Mouse (Mus musculus): Measurements from ENCODE around the gene Tcea3. TPM values are rescaled to one million over a fixed set of nuclear protein-coding genes. Genes with fewer than 3 reads are reported as not detected.

The Tcea3 gene
- 26.8 and 29.1 TPM in 2 replicates for polyA plus RNA-seq (2015; fragmentation: Nextera tagmentation; extraction: Ambion mirVana)

GRCm38 (mm10) chr4:136247729-136248463, at the start of gene Tcea3:
TSS of gene Tcea3 (plus strand) at chr4:136247729.
- ATAC-seq (peak; percentile 36), DNase-seq (ENCODE audit: low spot score) (peak; percentile 47)
- Histone ChIP-seq H3K9ac (replicated peaks; ENCODE audit: low read depth) (peak within 1 kb of the TSS; percentile 26; the same call in 1 of the 2 replicates), H3K4me1 (ENCODE audit: insufficient read depth, low read depth, low read length) (peaks cover 25% of the 10 kb centered on the region), H3K4me2 (replicated peaks; ENCODE audit: low read depth, low read length) (peak within 1 kb of the TSS; percentile 95), H3K9me3 (ENCODE audit: low read length) (no peaks in the 10 kb centered on the region), H3K27ac (ENCODE audit: low read length) (0 out of 2 replicates have a peak within 1 kb of the TSS, but pooled peaks have one; percentile 20), H3K27me3 (replicated peaks; ENCODE audit: insufficient read depth, low read length) (peaks cover 8% of the 10 kb centered on the region; the same call in 1 of the 2 replicates), H3K4me3 (ENCODE audit: low read depth, low read length) (peak within 1 kb of the TSS; percentile 50), H3K36me3 (ENCODE audit: insufficient read depth, low read length) (no peaks in the 10 kb centered on the region)
- TF ChIP-seq EP300 (IDR thresholded peaks at IDR 0.05) (no peak), CTCF (IDR thresholded peaks at IDR 0.05) (no peak)
- WGBS = under 1% methylated on average over 44 of the region's 46 CpGs

- Histone ChIP-seq H3K27ac (ENCODE audit: low read length) (no peak overlapping the region), H3K36me3 (ENCODE audit: insufficient read depth, low read length) (no peaks in the 10 kb centered on the region), H3K4me3 (ENCODE audit: low read depth, low read length) (no peak overlapping the region), H3K4me1 (ENCODE audit: insufficient read depth, low read depth, low read length) (no peaks in the 10 kb centered on the region), H3K4me2 (replicated peaks; ENCODE audit: low read depth, low read length) (no peak overlapping the region), H3K9me3 (ENCODE audit: low read length) (no peaks in the 10 kb centered on the region), H3K9ac (replicated peaks; ENCODE audit: low read depth) (no peak overlapping the region), H3K27me3 (replicated peaks; ENCODE audit: insufficient read depth, low read length) (no peaks in the 10 kb centered on the region)
- WGBS = 78% methylated on average over 7 of the region's 7 CpGs
- ATAC-seq = no peak
- no peak for TF ChIP-seq EP300 (IDR thresholded peaks at IDR 0.05)
- no peak for TF ChIP-seq CTCF (IDR thresholded peaks at IDR 0.05)
- DNase-seq (ENCODE audit: low spot score) = no peak
Measured at GRCm38 (mm10) chr4:136198846-136199245, 48.7 kb upstream of the Tcea3 start.

GRCm38 (mm10) chr4:136199562-136200292, 47.8 kb upstream of the Tcea3 start:
- Histone ChIP-seq H3K36me3 (ENCODE audit: insufficient read depth, low read length) (no peaks in the 10 kb centered on the region), H3K4me2 (replicated peaks; ENCODE audit: low read depth, low read length) (no peak overlapping the region), H3K4me1 (ENCODE audit: insufficient read depth, low read depth, low read length) (no peaks in the 10 kb centered on the region), H3K9ac (replicated peaks; ENCODE audit: low read depth) (no peak overlapping the region), H3K27ac (ENCODE audit: low read length) (no peak overlapping the region), H3K27me3 (replicated peaks; ENCODE audit: insufficient read depth, low read length) (no peaks in the 10 kb centered on the region), H3K9me3 (ENCODE audit: low read length) (no peaks in the 10 kb centered on the region), H3K4me3 (ENCODE audit: low read depth, low read length) (no peak overlapping the region)
- 28% methylated on average over 9 of the region's 9 CpGs for WGBS
- DNase-seq (ENCODE audit: low spot score) (peak; percentile 90), ATAC-seq (peak; percentile 16; the same call in 1 of the 2 replicates)
- TF ChIP-seq EP300 (IDR thresholded peaks at IDR 0.05) (no peak), CTCF (IDR thresholded peaks at IDR 0.05) (peak; percentile 94)

GRCm38 (mm10) chr4:136202509-136202908, 45.0 kb upstream of the Tcea3 start:
- Histone ChIP-seq H3K27me3 (replicated peaks; ENCODE audit: insufficient read depth, low read length) (no peaks in the 10 kb centered on the region), H3K9me3 (ENCODE audit: low read length) (no peaks in the 10 kb centered on the region), H3K9ac (replicated peaks; ENCODE audit: low read depth) (no peak overlapping the region), H3K4me2 (replicated peaks; ENCODE audit: low read depth, low read length) (no peak overlapping the region), H3K27ac (ENCODE audit: low read length) (no peak overlapping the region), H3K4me1 (ENCODE audit: insufficient read depth, low read depth, low read length) (no peaks in the 10 kb centered on the region; the same call in 1 of the 2 replicates), H3K36me3 (ENCODE audit: insufficient read depth, low read length) (no peaks in the 10 kb centered on the region), H3K4me3 (ENCODE audit: low read depth, low read length) (no peak overlapping the region)
- no peak for TF ChIP-seq EP300 (IDR thresholded peaks at IDR 0.05)
- TF ChIP-seq CTCF (IDR thresholded peaks at IDR 0.05) = peak; percentile 94
- ATAC-seq (no peak), DNase-seq (ENCODE audit: low spot score) (peak; percentile 84)
- WGBS = 8% methylated on average over 9 of the region's 9 CpGs

DNA sequence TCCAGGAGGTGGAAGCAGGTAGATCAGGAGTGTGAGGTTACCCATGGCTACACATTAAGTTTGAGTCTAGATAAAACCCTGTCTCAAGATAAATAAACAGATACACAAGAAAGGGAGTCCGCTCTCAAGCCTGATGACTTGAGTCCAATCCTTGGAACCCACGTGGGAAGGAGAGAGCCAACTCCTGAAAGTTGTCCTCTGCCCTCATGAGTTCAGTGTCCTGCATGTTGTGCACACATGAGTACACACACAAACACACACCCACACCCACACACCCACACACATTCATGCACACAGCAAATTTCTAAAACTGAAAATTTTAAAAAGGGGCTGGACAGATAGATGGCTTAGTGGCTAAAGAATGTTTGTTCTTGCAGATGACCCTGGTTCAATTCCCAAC, 42.8 kb upstream of the Tcea3 start:
- no peak overlapping the region for H3K4me2 ChIP-seq (replicated peaks; ENCODE audit: low read depth, low read length)
- 53% methylated on average over 2 of the region's 2 CpGs for WGBS
- H3K36me3 ChIP-seq (ENCODE audit: insufficient read depth, low read length) = no peaks in the 10 kb centered on the region
- no peaks in the 10 kb centered on the region for H3K9me3 ChIP-seq (ENCODE audit: low read length)
- no peak overlapping the region for H3K4me3 ChIP-seq (ENCODE audit: low read depth, low read length)
- H3K27me3 ChIP-seq (replicated peaks; ENCODE audit: insufficient read depth, low read length) = no peaks in the 10 kb centered on the region
- no peak for TF ChIP-seq EP300 (IDR thresholded peaks at IDR 0.05)
- no peak for TF ChIP-seq CTCF (IDR thresholded peaks at IDR 0.05)
- ATAC-seq (no peak), DNase-seq (ENCODE audit: low spot score) (no peak)
- no peaks in the 10 kb centered on the region; the same call in 1 of the 2 replicates for H3K4me1 ChIP-seq (ENCODE audit: insufficient read depth, low read depth, low read length)
- H3K9ac ChIP-seq (replicated peaks; ENCODE audit: low read depth) = no peak overlapping the region
- no peak overlapping the region for H3K27ac ChIP-seq (ENCODE audit: low read length)

Data from lung, postnatal 0 days (tissue).